Mouse (Mus musculus) stomach, embryonic 14.5 days (tissue): ENCODE measurements at regions not wholly inside any gene's neighbourhood (a gene's known extent, or its start where the extent isn't known, plus 50 kb on each side); places are given as distances from the start of the nearest gene placed in this dataset.

Experiments
- ATAC-seq: fragments of 200-750 bp; cut with Nextera tagmentation; 2 replicates; pipeline ENCODE4 v1.8.0; 2017; ENCODE audit warnings: low read depth, moderate TSS enrichment; ENCODE audit not compliant: insufficient number of reproducible peaks, insufficient read depth, low FRiP score
- H3K27ac ChIP-seq: fragments of 300-500 bp; sonication (generic); 2 replicates; pipeline ENCODE4 v1.5.1; 2014; ENCODE audit warnings: mild to moderate bottlenecking, low read length, moderate library complexity, mixed read lengths
- H3K27me3 ChIP-seq: fragments of 300-500 bp; sonication (generic); 2 replicates; pipeline ENCODE4 v1.6.1; 2014; ENCODE audit warnings: low read length, control low read depth, mixed read lengths; ENCODE audit not compliant: control insufficient read depth, insufficient read depth
- H3K36me3 ChIP-seq: fragments of 300-500 bp; sonication (generic); 2 replicates; pipeline ENCODE4 v1.6.1; 2014; ENCODE audit warnings: mild to moderate bottlenecking, control low read depth, low read length, moderate library complexity, mixed read lengths; ENCODE audit not compliant: control insufficient read depth, insufficient read depth
- H3K4me1 ChIP-seq: fragments of 300-500 bp; sonication (generic); 2 replicates; pipeline ENCODE4 v1.6.1; 2014; ENCODE audit warnings: low read length, control low read depth, mixed read lengths; ENCODE audit not compliant: control insufficient read depth, insufficient read depth
- H3K4me2 ChIP-seq: fragments of 300-500 bp; sonication (generic); replicated peaks from 2 replicates; pipeline ENCODE4 v1.6.1; 2014; ENCODE audit warnings: low read depth, low read length, control low read depth
- H3K4me3 ChIP-seq: fragments of 300-500 bp; sonication (generic); 2 replicates; pipeline ENCODE4 v1.5.1; 2014; ENCODE audit warnings: low read depth, low read length, control low read depth
- H3K9ac ChIP-seq: fragments of 300-500 bp; sonication (generic); replicated peaks from 2 replicates; pipeline ENCODE4 v1.6.1; 2014; ENCODE audit warnings: low read depth, mild to moderate bottlenecking, control low read depth, low read length, moderate library complexity, mixed read lengths
- H3K9me3 ChIP-seq: fragments of 300-500 bp; sonication (generic); 2 replicates; pipeline ENCODE4 v1.6.1; 2016; ENCODE audit warnings: low read depth, low read length, control low read depth; ENCODE audit not compliant: control insufficient read depth
- WGBS: fragments of 180-500 bp; shearing (Covaris S2); extraction: QIAGEN DNeasy Blood & Tissue Kit; methylation state at CpG from one replicate; pipeline ENCODE4 v1.1.7; 2014; 5-methylcytosine and 5-hydroxymethylcytosine counted together

- Histone ChIP-seq H3K4me2 (no peak overlapping the region), H3K27ac (no peak overlapping the region), H3K36me3 (no peaks in the 10 kb centered on the region), H3K4me1 (no peaks in the 10 kb centered on the region), H3K4me3 (no peak overlapping the region), H3K9ac (no peak overlapping the region), H3K9me3 (no peaks in the 10 kb centered on the region), H3K27me3 (no peaks in the 10 kb centered on the region)
- 70% methylated on average over 3 of the region's 3 CpGs for WGBS
- ATAC-seq, result no peak
Observed at GRCm38 (mm10) chr15:5695015-5695414, 451.0 kb upstream of the Ptger4 start.

GRCm38 (mm10) chr15:5708454-5708853 is 464.5 kb upstream of the Ptger4 start:
- H3K4me3 ChIP-seq, result no peak overlapping the region
- no peaks in the 10 kb centered on the region for H3K27me3 ChIP-seq
- H3K9ac ChIP-seq, result no peak overlapping the region
- peaks cover 4% of the 10 kb centered on the region; the same call in 1 of the 2 replicates for H3K9me3 ChIP-seq
- 88% methylated on average over 5 of the region's 5 CpGs for WGBS
- H3K36me3 ChIP-seq, result no peaks in the 10 kb centered on the region
- H3K4me1 ChIP-seq, result no peaks in the 10 kb centered on the region
- ATAC-seq, result no peak
- H3K4me2 ChIP-seq, result no peak overlapping the region
- H3K27ac ChIP-seq, result no peak overlapping the region

GRCm38 (mm10) chr15:5740658-5741057 is 496.7 kb upstream of the Ptger4 start:
- ATAC-seq, result no peak

GRCm38 (mm10) chr15:5743893-5744292 is 499.9 kb upstream of the Ptger4 start:
- Histone ChIP-seq H3K4me1 (no peaks in the 10 kb centered on the region), H3K9me3 (no peaks in the 10 kb centered on the region), H3K4me3 (no peak overlapping the region), H3K27ac (no peak overlapping the region), H3K4me2 (no peak overlapping the region), H3K27me3 (no peaks in the 10 kb centered on the region), H3K9ac (no peak overlapping the region), H3K36me3 (no peaks in the 10 kb centered on the region)
- 89% methylated on average over 5 of the region's 5 CpGs for WGBS
- ATAC-seq, result no peak

More at GRCm38 (mm10) chr15:5740658-5741057, 496.7 kb upstream of the Ptger4 start:
- 13% methylated on average over 1 of the region's 1 CpGs for WGBS
- no peaks in the 10 kb centered on the region for H3K9me3 ChIP-seq
- H3K27ac ChIP-seq, result no peak overlapping the region
- H3K4me2 ChIP-seq, result no peak overlapping the region
- H3K27me3 ChIP-seq, result no peaks in the 10 kb centered on the region
- no peaks in the 10 kb centered on the region for H3K4me1 ChIP-seq
- no peak overlapping the region for H3K4me3 ChIP-seq
- H3K36me3 ChIP-seq, result no peaks in the 10 kb centered on the region
- H3K9ac ChIP-seq, result no peak overlapping the region

GRCm38 (mm10) chr15:5758690-5759089 is 514.7 kb upstream of the Ptger4 start:
- Histone ChIP-seq H3K27ac (no peak overlapping the region), H3K4me1 (no peaks in the 10 kb centered on the region), H3K4me3 (no peak overlapping the region), H3K9ac (no peak overlapping the region), H3K4me2 (no peak overlapping the region), H3K36me3 (no peaks in the 10 kb centered on the region), H3K9me3 (no peaks in the 10 kb centered on the region), H3K27me3 (no peaks in the 10 kb centered on the region)
- no peak for ATAC-seq
- 76% methylated on average over 2 of the region's 2 CpGs for WGBS

- WGBS, result 88% methylated on average over 4 of the region's 4 CpGs
- H3K27ac ChIP-seq, result no peak overlapping the region
- ATAC-seq, result no peak
Observed at GRCm38 (mm10) chr15:5762216-5762615, 518.2 kb upstream of the Ptger4 start.

GRCm38 (mm10) chr15:5777074-5777473 is 522.5 kb upstream of the Dab2 start:
- H3K27me3 ChIP-seq, result no peaks in the 10 kb centered on the region
- 82% methylated on average over 4 of the region's 4 CpGs for WGBS
- H3K9me3 ChIP-seq, result no peaks in the 10 kb centered on the region
- H3K4me3 ChIP-seq, result no peak overlapping the region
- no peak overlapping the region for H3K27ac ChIP-seq
- H3K36me3 ChIP-seq, result no peaks in the 10 kb centered on the region
- H3K4me1 ChIP-seq, result no peaks in the 10 kb centered on the region
- no peak for ATAC-seq
- H3K4me2 ChIP-seq, result no peak overlapping the region
- no peak overlapping the region for H3K9ac ChIP-seq

More at GRCm38 (mm10) chr15:5762216-5762615, 518.2 kb upstream of the Ptger4 start:
- no peak overlapping the region for H3K4me2 ChIP-seq
- H3K9me3 ChIP-seq, result no peaks in the 10 kb centered on the region
- no peak overlapping the region for H3K4me3 ChIP-seq
- H3K27me3 ChIP-seq, result no peaks in the 10 kb centered on the region
- no peaks in the 10 kb centered on the region for H3K4me1 ChIP-seq
- no peak overlapping the region for H3K9ac ChIP-seq
- no peaks in the 10 kb centered on the region for H3K36me3 ChIP-seq

- H3K4me1 ChIP-seq, result no peaks in the 10 kb centered on the region
- no peaks in the 10 kb centered on the region for H3K9me3 ChIP-seq
- no peak overlapping the region for H3K4me2 ChIP-seq
- 83% methylated on average over 3 of the region's 3 CpGs for WGBS
- H3K4me3 ChIP-seq, result no peak overlapping the region
- ATAC-seq, result no peak
- no peak overlapping the region for H3K27ac ChIP-seq
- no peaks in the 10 kb centered on the region for H3K36me3 ChIP-seq
- H3K27me3 ChIP-seq, result no peaks in the 10 kb centered on the region
- H3K9ac ChIP-seq, result no peak overlapping the region
Observed at GRCm38 (mm10) chr15:5799917-5800316, 499.7 kb upstream of the Dab2 start.

GRCm38 (mm10) chr15:5811154-5811732 is 488.3 kb upstream of the Dab2 start:
- Histone ChIP-seq H3K4me3 (no peak overlapping the region), H3K9me3 (no peaks in the 10 kb centered on the region), H3K27me3 (no peaks in the 10 kb centered on the region), H3K27ac (no peak overlapping the region), H3K4me2 (no peak overlapping the region), H3K9ac (no peak overlapping the region), H3K4me1 (no peaks in the 10 kb centered on the region), H3K36me3 (no peaks in the 10 kb centered on the region)
- no peak for ATAC-seq
- WGBS, result 71% methylated on average over 9 of the region's 9 CpGs
